Comparison of ENCODE assay signal across 21 mouse cellular contexts in the genomic region with DNA sequence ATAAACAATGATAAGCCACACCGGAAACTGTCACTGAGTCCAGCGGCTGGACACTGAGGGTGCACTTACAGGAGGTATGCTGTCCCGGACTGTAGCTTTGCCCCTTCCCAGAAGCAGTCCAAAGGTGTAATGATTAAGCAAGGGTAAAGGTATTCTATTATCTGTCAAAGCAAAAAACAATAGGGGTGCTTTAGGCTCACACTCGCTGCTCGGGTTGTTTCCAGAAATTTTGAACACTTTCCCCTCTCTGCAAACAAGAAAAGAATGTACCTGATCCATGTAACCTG. TPM values are rescaled to one million over a fixed set of nuclear protein-coding genes. Genes with fewer than 3 reads are reported as not detected.
A peak's percentile ranks its signal among the peaks of the same experiment; 100 is the strongest.
DNase-seq lines count a peak whose midpoint lies in the region; ATAC-seq lines count a peak whose summit lies in the region.
"Had no signal": no experiment of that assay in that cellular context is flagged by ENCODE, and none has a peak within 500 bp of the region (broad histone marks: within the 10 kb centered on the region; RNA-seq: fewer than 3 reads in every experiment).

No protein-coding gene starts in this region.

- H3K36me3 ChIP-seq in forebrain, embryonic 11.5 days (ENCODE audit: control insufficient read depth, insufficient read depth, low read length): peaks cover 8% of the 10 kb centered on the region; the same call in 1 of the 2 replicates
- peaks cover 79% of the 10 kb centered on the region for H3K36me3 ChIP-seq in forebrain, embryonic 10.5 days (replicated peaks)
- H3K36me3 ChIP-seq in midbrain, embryonic 13.5 days: peaks cover 36% of the 10 kb centered on the region
- 0 out of 2 replicates have a peak, but pooled peaks cover 13% of the 10 kb centered on the region for H3K36me3 ChIP-seq in midbrain, embryonic 15.5 days (replicated peaks)

- peaks cover 26% of the 10 kb centered on the region for H3K4me1 ChIP-seq in forebrain, embryonic 11.5 days (replicated peaks; ENCODE audit: control insufficient read depth, insufficient read depth, low read length)
- peaks cover 75% of the 10 kb centered on the region for H3K4me1 ChIP-seq in forebrain, embryonic 10.5 days
- H3K4me1 ChIP-seq in midbrain, embryonic 13.5 days (replicated peaks): peaks cover 48% of the 10 kb centered on the region
- peaks cover 21% of the 10 kb centered on the region for H3K4me1 ChIP-seq in midbrain, embryonic 15.5 days

- no peak for ATAC-seq in forebrain, embryonic 11.5 days (replicated peaks; ENCODE audit: low FRiP score)
- no peak for ATAC-seq in midbrain, embryonic 13.5 days
- ATAC-seq in midbrain, embryonic 15.5 days (replicated peaks): no peak
- ATAC-seq: intestine, embryonic 15.5 days; midbrain, embryonic 16.5 days had no signal

- WGBS in forebrain, embryonic 11.5 days: 34% methylated on average over 5 of the region's 5 CpGs
- 64% methylated on average over 5 of the region's 5 CpGs for WGBS in forebrain, embryonic 10.5 days
- WGBS in midbrain, embryonic 13.5 days: 37% methylated on average over 5 of the region's 5 CpGs
- WGBS in midbrain, embryonic 15.5 days: 42% methylated on average over 5 of the region's 5 CpGs

- H3K9me3 ChIP-seq in forebrain, embryonic 11.5 days (ENCODE audit: control insufficient read depth, low read length): no peaks in the 10 kb centered on the region
- no peaks in the 10 kb centered on the region for H3K9me3 ChIP-seq in forebrain, embryonic 10.5 days
- H3K9me3 ChIP-seq in midbrain, embryonic 13.5 days: no peaks in the 10 kb centered on the region
- no peaks in the 10 kb centered on the region for H3K9me3 ChIP-seq in midbrain, embryonic 15.5 days
- H3K9me3 ChIP-seq: embryonic facial prominence, embryonic 13.5 days; heart, embryonic 10.5 days; intestine, embryonic 15.5 days; limb, embryonic 13.5 days had no signal

- no peak overlapping the region for H3K27ac ChIP-seq in forebrain, embryonic 11.5 days (ENCODE audit: low read depth, low read length)
- no peak overlapping the region for H3K27ac ChIP-seq in forebrain, embryonic 10.5 days
- peak overlapping the region; percentile 48 for H3K27ac ChIP-seq in midbrain, embryonic 13.5 days
- H3K27ac ChIP-seq in midbrain, embryonic 15.5 days: no peak overlapping the region
- H3K27ac ChIP-seq: embryonic facial prominence, embryonic 13.5 days; heart, embryonic 10.5 days; intestine, embryonic 15.5 days; left cerebral cortex, adult 2 months; limb, embryonic 13.5 days had no signal

- no peaks in the 10 kb centered on the region; the same call in 1 of the 2 replicates for H3K27me3 ChIP-seq in forebrain, embryonic 11.5 days (ENCODE audit: control insufficient read depth, insufficient read depth, low read length)
- no peaks in the 10 kb centered on the region for H3K27me3 ChIP-seq in forebrain, embryonic 10.5 days (ENCODE audit: poor library complexity, severe bottlenecking)
- no peaks in the 10 kb centered on the region for H3K27me3 ChIP-seq in midbrain, embryonic 13.5 days
- H3K27me3 ChIP-seq in midbrain, embryonic 15.5 days (replicated peaks): no peaks in the 10 kb centered on the region
- H3K27me3 ChIP-seq: embryonic facial prominence, embryonic 13.5 days; intestine, embryonic 15.5 days; limb, embryonic 13.5 days had no signal

- no peak for DNase-seq in forebrain, embryonic 11.5 days (ENCODE audit: low spot score)
- no peak for DNase-seq in forebrain, embryonic 10.5 days (ENCODE audit: extremely low spot score, low spot score)
- DNase-seq in kidney, postnatal 14 days: peak; percentile 33
- no peak for DNase-seq in kidney, adult 8-10 months
- DNase-seq in testis, postnatal 10 days (ENCODE audit: low spot score): no peak
- no peak for DNase-seq in right cerebral cortex, postnatal 36 days (ENCODE audit: low spot score in 2 of 2)
- DNase-seq: adrenal gland, adult 8-10 months; cerebellum, adult 18-20 months; gastrocnemius, postnatal 14 days; heart, postnatal 14 days; lung, postnatal 10 days; right cerebral cortex, postnatal 4 days; thymus, adult 18-20 months had no signal

- H3K4me3 ChIP-seq in forebrain, embryonic 11.5 days (ENCODE audit: low read depth, low read length): no peak overlapping the region
- H3K4me3 ChIP-seq in forebrain, embryonic 10.5 days: no peak overlapping the region
- H3K4me3 ChIP-seq in midbrain, embryonic 13.5 days (replicated peaks): no peak overlapping the region
- no peak overlapping the region for H3K4me3 ChIP-seq in midbrain, embryonic 15.5 days
- H3K4me3 ChIP-seq: embryonic facial prominence, embryonic 13.5 days; heart, embryonic 10.5 days; intestine, embryonic 15.5 days; left cerebral cortex, adult 2 months; limb, embryonic 13.5 days had no signal

- H3K4me2 ChIP-seq in forebrain, embryonic 11.5 days (ENCODE audit: low read depth, low read length, severe bottlenecking): peak overlapping the region; percentile 2; the same call in 1 of the 2 replicates
- H3K4me2 ChIP-seq in midbrain, embryonic 13.5 days (replicated peaks): peak overlapping the region; percentile 3; the same call in 1 of the 2 replicates
- H3K4me2 ChIP-seq in midbrain, embryonic 15.5 days: no peak overlapping the region
- H3K4me2 ChIP-seq: embryonic facial prominence, embryonic 13.5 days; intestine, embryonic 15.5 days; limb, embryonic 13.5 days had no signal

- H3K9ac ChIP-seq in forebrain, embryonic 11.5 days (ENCODE audit: low read length): no peak overlapping the region
- no peak overlapping the region for H3K9ac ChIP-seq in midbrain, embryonic 13.5 days (replicated peaks)
- H3K9ac ChIP-seq in midbrain, embryonic 15.5 days: no peak overlapping the region
- H3K9ac ChIP-seq: embryonic facial prominence, embryonic 13.5 days; intestine, embryonic 15.5 days; limb, embryonic 13.5 days had no signal

RNA-seq across cellular contexts. Expression of gene Ptch1, which starts 28.5 kb away (rescaled TPM):
- 25.1 and 26.0 TPM in 2 replicates for polyA plus RNA-seq in forebrain, embryonic 11.5 days (2014; fragmentation: Nextera tagmentation; extraction: Ambion mirVana)
- polyA plus RNA-seq in forebrain, embryonic 10.5 days (2016; fragmentation: Nextera tagmentation; extraction: Ambion mirVana): 21.0 and 23.6 TPM in 2 replicates
- 16.0 and 17.8 TPM in 2 replicates for polyA plus RNA-seq in midbrain, embryonic 13.5 days (2015; fragmentation: Nextera tagmentation; extraction: Ambion mirVana)
- polyA plus RNA-seq in midbrain, embryonic 15.5 days (2015; fragmentation: Nextera tagmentation; extraction: Ambion mirVana): 15.5 and 15.7 TPM in 2 replicates

RNA-seq across cellular contexts. Expression of gene Fancc, which starts 47.8 kb away (rescaled TPM):
- 20.4 and 22.5 TPM in 2 replicates for polyA plus RNA-seq in forebrain, embryonic 11.5 days (2014; fragmentation: Nextera tagmentation; extraction: Ambion mirVana)
- polyA plus RNA-seq in forebrain, embryonic 10.5 days (2016; fragmentation: Nextera tagmentation; extraction: Ambion mirVana): 22.4 and 23.9 TPM in 2 replicates
- polyA plus RNA-seq in midbrain, embryonic 13.5 days (2015; fragmentation: Nextera tagmentation; extraction: Ambion mirVana): 17.6 and 19.7 TPM in 2 replicates
- polyA plus RNA-seq in midbrain, embryonic 15.5 days (2015; fragmentation: Nextera tagmentation; extraction: Ambion mirVana): 15.3 and 16.1 TPM in 2 replicates
